Mouse (Mus musculus) yolk sac, embryonic 10.5 days (tissue): ENCODE results near the gene Tmem91.
A peak's percentile ranks its signal among the peaks of the same experiment; 100 is the strongest.
"Not testable (repeated sequence)": the region's sequence is repeated elsewhere in the genome, so short reads cannot be mapped to it uniquely, and the experiment has no call there.

Experiments
- DNase-seq: peaks from one replicate; pipeline ENCODE4 v3.0.0-alpha.2; 2017; ENCODE audit warnings: low spot score

Tmem91 gene

GRCm38 (mm10) chr7:25674719-25675300, at the start of gene Tmem91:
TSS of gene Tmem91 (minus strand) at chr7:25675166.
- DNase-seq = no peak

- not testable (repeated sequence) for DNase-seq
Measured at GRCm38 (mm10) chr7:25721776-25722175, 46.8 kb upstream of the Tmem91 start.

GRCm38 (mm10) chr7:25720760-25721159, 45.8 kb upstream of the Tmem91 start:
- DNase-seq = no peak

DNA sequence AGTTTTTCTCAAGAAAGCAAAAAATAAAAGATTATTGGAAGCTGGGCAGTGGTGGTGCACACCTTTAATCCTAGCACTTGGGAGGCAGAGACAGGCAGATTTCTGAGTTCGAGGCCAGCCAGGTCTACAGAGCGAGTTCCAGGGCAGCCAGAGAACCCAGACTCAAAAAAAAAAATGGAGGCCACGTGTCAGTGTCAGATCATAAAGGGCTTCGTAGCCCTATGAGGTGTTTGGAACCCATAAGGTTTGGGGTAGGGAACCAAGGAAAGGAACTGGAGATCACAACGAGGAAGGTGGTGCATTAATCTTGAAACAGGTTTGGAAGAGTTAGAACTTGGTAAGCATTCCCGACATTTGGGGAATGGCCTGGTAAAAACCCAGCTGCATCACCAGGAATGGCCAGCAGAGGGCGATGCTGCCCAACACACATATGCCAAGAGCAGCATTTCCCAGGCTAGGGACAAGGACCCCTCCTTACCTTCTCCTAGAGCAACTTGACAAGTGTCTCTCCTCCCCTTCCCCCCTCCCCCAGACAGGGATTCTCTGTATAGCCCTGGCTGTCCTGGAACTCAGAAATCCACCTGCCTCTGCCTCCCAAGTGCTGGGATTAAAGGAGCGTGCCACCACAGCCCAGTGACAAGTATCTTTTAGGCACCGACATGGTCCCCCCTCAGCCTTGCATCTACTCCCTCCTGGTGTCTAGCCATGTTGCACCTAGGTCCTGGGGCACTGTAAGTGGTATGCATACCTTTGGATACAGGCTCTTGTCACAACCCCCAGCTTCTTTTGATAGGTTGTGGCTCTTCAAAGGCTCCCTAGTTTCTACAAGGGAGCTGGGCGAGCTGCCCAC, 45.0 kb upstream of the Tmem91 start:
- peak; percentile 73 for DNase-seq

GRCm38 (mm10) chr7:25718788-25719417, 43.9 kb upstream of the Tmem91 start, which contains the start of gene Ccdc97:
TSS of gene Ccdc97 (minus strand) at chr7:25719088.
- DNase-seq = peak; percentile 93

GRCm38 (mm10) chr7:25717478-25717877, 42.5 kb upstream of the Tmem91 start:
- no peak for DNase-seq

DNA sequence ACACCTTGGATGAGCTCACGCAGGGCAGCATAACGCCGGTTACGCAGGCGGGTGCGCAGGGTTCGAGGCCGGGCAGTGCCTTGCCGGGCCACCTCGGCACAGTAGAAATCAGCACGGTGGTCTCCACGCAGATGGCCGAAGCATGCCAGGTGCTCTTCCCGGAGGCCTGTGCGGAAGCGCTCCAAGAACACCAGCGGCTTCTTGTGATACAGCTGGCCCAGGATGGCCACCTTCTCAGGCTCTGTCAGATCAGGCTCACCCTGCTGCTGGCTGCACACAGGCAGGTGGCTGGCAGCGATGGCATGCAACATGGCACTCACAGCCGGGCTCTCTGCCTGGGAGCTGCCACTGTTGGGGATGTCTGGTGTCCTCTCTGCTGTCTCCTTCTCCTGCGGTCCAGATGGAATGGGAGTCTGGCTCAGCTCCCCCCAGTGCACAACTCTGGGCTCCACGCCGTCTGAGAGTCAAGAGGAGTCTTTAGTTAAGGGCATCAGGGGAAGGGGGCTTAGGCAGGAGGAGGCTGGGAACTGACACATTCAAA, 40.8 kb upstream of the Tmem91 start:
- DNase-seq = no peak

- DNase-seq = no peak
Measured at GRCm38 (mm10) chr7:25714581-25714980, 39.6 kb upstream of the Tmem91 start.

- no peak for DNase-seq
Measured at GRCm38 (mm10) chr7:25712801-25713200, 37.8 kb upstream of the Tmem91 start.

DNA sequence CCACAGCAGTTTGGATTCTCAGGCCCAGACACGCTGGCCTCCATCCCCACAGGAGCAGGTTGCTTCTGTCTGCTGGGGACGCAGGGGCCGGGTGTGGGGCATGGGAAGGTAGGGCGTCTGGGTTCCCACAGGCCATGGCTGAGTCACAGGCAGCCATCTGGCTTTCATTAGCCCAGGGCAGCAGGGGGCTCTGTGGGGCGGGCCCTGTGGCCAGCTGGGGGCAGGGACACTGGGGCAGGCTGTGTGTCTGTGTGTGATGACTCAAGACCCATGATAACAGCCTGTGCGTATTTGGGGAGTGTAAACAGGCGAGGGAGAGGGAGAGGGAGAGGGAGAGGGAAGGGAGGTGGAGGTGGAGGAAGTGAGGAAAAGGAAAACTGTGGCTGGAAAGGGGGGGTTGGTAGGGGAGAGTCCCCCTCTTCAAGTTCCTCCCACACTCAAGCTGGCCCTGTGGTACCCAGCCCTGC, 36.8 kb upstream of the Tmem91 start:
- DNase-seq = peak; percentile 71

DNA sequence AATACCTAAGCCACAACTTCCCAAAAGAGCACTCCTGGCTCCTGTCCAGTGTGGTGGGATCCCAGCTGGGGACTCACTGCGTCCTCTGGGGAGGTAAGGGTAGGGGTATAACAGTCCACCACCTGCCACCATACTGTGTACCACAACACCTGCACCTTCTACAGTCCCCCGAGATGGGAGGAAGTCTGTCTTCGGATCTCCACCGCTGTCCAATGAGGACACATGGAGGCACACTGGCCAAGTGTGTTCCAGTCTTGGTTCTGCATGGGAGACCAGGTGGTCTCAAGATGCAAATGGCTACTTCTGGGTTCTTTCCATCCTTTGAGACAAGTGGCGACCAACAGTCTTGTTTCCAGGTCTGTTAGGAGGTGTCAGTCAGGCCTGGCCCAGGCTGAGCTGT, 36.2 kb upstream of the Tmem91 start:
- no peak for DNase-seq

DNA sequence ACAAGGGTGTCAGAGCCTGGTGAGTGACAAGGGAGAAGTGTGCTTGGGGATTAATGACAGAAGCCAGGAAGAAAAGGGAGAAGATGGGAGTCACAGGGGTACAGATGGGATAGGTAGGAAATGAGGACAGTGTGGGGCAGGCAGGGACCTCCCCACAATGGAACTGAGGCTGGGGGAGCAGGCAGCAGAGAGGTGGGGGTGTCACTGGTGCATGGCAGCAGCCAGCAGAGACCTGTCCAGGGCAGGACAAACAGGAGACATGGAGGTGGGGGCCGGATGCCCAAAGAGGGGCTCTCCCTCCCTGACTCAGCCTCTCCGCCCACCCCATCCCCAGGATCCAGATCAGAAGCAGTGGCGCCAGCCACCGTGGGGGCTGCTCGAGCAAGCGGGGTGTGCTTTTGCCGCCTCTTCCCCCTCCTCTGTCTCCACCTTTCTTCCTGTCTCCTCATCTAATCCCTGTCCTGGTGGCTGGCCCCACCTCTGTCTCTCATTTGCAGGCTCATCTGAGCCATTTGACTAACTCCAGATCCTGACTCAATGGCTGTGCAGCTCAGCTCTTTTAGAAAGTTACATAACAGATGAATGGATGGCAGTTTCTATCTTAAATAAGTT, 35.7 kb upstream of the Tmem91 start:
- no peak for DNase-seq

GRCm38 (mm10) chr7:25709961-25710360, 35.0 kb upstream of the Tmem91 start:
- no peak for DNase-seq

DNA sequence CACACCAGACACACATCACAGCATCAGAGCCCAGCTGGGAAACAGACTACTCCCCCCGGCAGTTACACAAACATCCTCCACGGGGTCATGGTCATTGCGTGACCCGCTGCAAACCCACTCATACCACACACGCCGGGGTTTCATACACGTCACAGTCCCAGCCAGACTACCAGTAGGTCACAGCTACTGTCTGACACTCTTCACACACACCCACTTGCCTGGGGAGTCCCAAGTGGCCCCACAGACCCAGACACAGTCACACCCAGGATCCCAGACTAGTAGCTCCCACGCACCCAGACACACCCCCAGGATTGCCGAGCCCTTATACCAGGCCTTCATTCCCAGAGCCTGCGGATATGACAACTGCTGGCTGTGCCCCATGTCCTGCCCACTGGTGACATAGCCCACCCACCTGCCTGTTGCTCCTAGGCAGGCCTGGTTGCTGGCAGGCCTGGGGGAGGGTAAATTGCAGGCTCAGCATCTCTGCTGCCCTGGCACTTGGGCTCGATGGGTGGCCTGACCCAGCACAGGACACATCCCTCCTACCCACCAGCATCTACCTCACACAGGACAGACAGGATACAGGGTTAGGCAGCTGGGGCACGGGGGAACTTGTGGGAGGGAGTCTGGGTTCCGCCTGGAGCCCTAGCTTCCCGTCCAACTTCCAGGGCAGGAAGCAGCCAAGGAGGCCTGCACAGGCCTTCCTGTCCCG, 32.8 kb upstream of the Tmem91 start:
- no peak for DNase-seq

GRCm38 (mm10) chr7:25706578-25707170, 31.7 kb upstream of the Tmem91 start:
- DNase-seq = no peak

GRCm38 (mm10) chr7:25705801-25706251, 30.9 kb upstream of the Tmem91 start:
- no peak for DNase-seq

DNA sequence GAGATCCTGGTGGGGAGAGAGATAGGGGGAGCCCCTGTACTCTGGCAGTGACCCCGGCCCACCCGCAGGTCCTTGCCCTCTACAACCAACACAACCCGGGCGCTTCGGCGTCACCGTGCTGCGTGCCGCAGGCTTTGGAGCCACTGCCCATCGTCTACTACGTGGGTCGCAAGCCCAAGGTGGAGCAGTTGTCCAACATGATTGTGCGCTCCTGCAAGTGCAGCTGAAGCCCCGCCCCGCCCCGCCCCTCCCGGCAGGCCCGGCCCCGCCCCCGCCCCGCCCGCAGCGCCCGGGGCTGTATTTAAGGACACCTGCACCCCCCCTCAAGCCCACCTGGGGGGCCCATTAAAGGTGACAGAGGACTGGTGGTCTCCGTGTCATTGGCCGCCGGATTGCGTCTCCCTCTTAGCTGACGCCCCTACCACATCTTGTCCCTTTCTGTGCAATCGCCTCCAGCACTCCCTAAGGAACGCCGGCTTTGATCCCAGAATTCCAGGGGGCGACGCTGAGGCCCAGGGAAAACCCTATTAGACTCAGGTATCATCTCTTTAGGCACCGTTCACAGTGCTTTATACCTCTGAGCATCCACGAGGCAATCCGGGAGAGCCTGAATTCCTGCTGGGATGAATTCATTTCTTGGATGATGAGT, 29.9 kb upstream of the Tmem91 start:
- peak; percentile 78 for DNase-seq

DNA sequence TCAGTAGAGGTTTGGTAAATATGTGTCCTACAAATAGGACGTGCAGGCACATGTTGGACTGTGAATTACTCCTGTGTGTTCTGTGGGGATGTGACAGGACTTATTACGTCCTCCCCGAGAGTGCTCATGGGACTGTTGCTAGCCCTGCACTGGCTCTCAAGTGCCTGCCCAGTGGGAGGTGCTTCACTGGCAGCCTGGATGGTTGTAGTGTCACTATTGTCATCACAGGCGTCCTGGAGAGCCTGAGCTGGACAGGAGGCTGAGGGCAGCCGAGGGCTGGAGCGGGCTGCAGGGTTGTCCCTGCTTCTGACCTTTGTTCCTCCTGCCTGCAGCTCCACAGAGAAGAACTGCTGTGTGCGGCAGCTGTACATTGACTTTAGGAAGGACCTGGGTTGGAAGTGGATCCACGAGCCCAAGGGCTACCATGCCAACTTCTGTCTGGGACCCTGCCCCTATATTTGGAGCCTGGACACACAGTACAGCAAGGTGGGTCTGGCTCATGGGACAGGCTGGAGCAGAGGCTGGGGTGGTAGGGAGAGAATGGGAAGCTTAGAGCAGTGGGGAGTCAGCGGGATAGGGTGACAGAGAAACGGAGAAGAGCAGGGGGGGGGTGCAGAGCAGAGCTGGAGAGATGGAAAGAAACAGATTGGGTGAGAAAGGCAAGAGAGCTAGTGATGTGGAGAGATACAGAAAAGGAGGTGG, 29.0 kb upstream of the Tmem91 start:
- peak; percentile 52 for DNase-seq

GRCm38 (mm10) chr7:25702350-25702749, 27.4 kb upstream of the Tmem91 start:
- no peak for DNase-seq

GRCm38 (mm10) chr7:25700732-25701131, 25.8 kb upstream of the Tmem91 start:
- DNase-seq = no peak
